Mouse (Mus musculus): ENCODE measurements around the gene Ogdhl. TPM values are rescaled to one million over a fixed set of nuclear protein-coding genes. Genes with fewer than 3 reads are reported as not detected.
"Not testable (repeated sequence)": the region's sequence is repeated elsewhere in the genome, so short reads cannot be mapped to it uniquely, and the experiment has no call there.

The Ogdhl gene
- total RNA-seq (2021) = 10 to 100 TPM; 82.8 to 83.5 TPM

GRCm38 (mm10) chr14:32321732-32322685 lies at the start of gene Ogdhl:
Gene Ogdhl, plus strand, starts transcription at chr14:32322019.
- peak; percentile 67 to 71 for DNase-seq (ENCODE audit: extremely low spot score in 1 of 2, low spot score in 1 of 2)

GRCm38 (mm10) chr14:32301622-32302021 lies 20.2 kb upstream of the Ogdhl start:
- no peak for DNase-seq (ENCODE audit: extremely low spot score in 1 of 2, low spot score in 1 of 2)

- DNase-seq (ENCODE audit: extremely low spot score in 1 of 2, low spot score in 1 of 2) = no peak
These were observed 19.4 kb upstream of the Ogdhl start for GRCm38 (mm10) chr14:32302423-32302822.

GRCm38 (mm10) chr14:32304921-32305320 lies 16.9 kb upstream of the Ogdhl start:
- no peak for DNase-seq (ENCODE audit: extremely low spot score in 1 of 2, low spot score in 1 of 2)

GRCm38 (mm10) chr14:32309876-32310275 lies 11.9 kb upstream of the Ogdhl start:
- DNase-seq (ENCODE audit: extremely low spot score in 1 of 2, low spot score in 1 of 2) = peak; percentile 40 to 82

GRCm38 (mm10) chr14:32311381-32312035 lies 10.3 kb upstream of the Ogdhl start:
- DNase-seq (ENCODE audit: extremely low spot score in 1 of 2, low spot score in 1 of 2) = no peak

GRCm38 (mm10) chr14:32317822-32318221 lies 4.0 kb upstream of the Ogdhl start:
- no peak for DNase-seq (ENCODE audit: extremely low spot score in 1 of 2, low spot score in 1 of 2)

GRCm38 (mm10) chr14:32323221-32323620 lies 1.4 kb downstream of the Ogdhl start:
- DNase-seq (ENCODE audit: extremely low spot score in 1 of 2, low spot score in 1 of 2) = no peak

- DNase-seq (ENCODE audit: extremely low spot score in 1 of 2, low spot score in 1 of 2) = no peak
These were observed 5.5 kb downstream of the Ogdhl start for GRCm38 (mm10) chr14:32327366-32327765.

- DNase-seq (ENCODE audit: extremely low spot score in 1 of 2, low spot score in 1 of 2) = no peak
These were observed 11.0 kb downstream of the Ogdhl start for GRCm38 (mm10) chr14:32332515-32333445.

GRCm38 (mm10) chr14:32336021-32336420 lies 14.2 kb downstream of the Ogdhl start:
- DNase-seq (ENCODE audit: extremely low spot score in 1 of 2, low spot score in 1 of 2) = no peak

GRCm38 (mm10) chr14:32336547-32336946 lies 14.7 kb downstream of the Ogdhl start:
- DNase-seq (ENCODE audit: extremely low spot score in 1 of 2, low spot score in 1 of 2) = no peak

- no peak for DNase-seq (ENCODE audit: extremely low spot score in 1 of 2, low spot score in 1 of 2)
These were observed 20.0 kb downstream of the Ogdhl start for GRCm38 (mm10) chr14:32341823-32342222.

GRCm38 (mm10) chr14:32344176-32344575 lies 22.4 kb downstream of the Ogdhl start:
- DNase-seq (ENCODE audit: extremely low spot score in 1 of 2, low spot score in 1 of 2) = no peak

- DNase-seq (ENCODE audit: extremely low spot score in 1 of 2, low spot score in 1 of 2) = no peak
These were observed 22.9 kb downstream of the Ogdhl start for GRCm38 (mm10) chr14:32344694-32345093.

GRCm38 (mm10) chr14:32347307-32347706 lies 25.5 kb downstream of the Ogdhl start:
- DNase-seq (ENCODE audit: extremely low spot score in 1 of 2, low spot score in 1 of 2) = no peak

GRCm38 (mm10) chr14:32351181-32351920 lies 29.5 kb downstream of the Ogdhl start:
- DNase-seq (ENCODE audit: extremely low spot score in 1 of 2, low spot score in 1 of 2) = not testable (repeated sequence)

GRCm38 (mm10) chr14:32364359-32364758 lies 42.5 kb downstream of the Ogdhl start:
- no peak for DNase-seq (ENCODE audit: extremely low spot score in 1 of 2, low spot score in 1 of 2)

- no peak for DNase-seq (ENCODE audit: extremely low spot score in 1 of 2, low spot score in 1 of 2)
These were observed 47.9 kb downstream of the Ogdhl start for GRCm38 (mm10) chr14:32369756-32370155.

GRCm38 (mm10) chr14:32372510-32372909 lies 50.7 kb downstream of the Ogdhl start:
- DNase-seq (ENCODE audit: extremely low spot score in 1 of 2, low spot score in 1 of 2) = no peak
